Mouse (Mus musculus) layer of hippocampus, postnatal 25 days (tissue): Measurements from ENCODE around the gene Taf6. TPM values are rescaled to one million over a fixed set of nuclear protein-coding genes. Genes with fewer than 3 reads are reported as not detected.
A peak's percentile ranks its signal among the peaks of the same experiment; 100 is the strongest.
"Not testable (repeated sequence)": the region's sequence is repeated elsewhere in the genome, so short reads cannot be mapped to it uniquely, and the experiment has no call there.

ENCODE experiments used
- DNase-seq, 2 experiments: peaks; one replicate each; pipeline ENCODE4 v3.0.0; 2022; ENCODE audit warnings: mixed read lengths in 2 of 2, low spot score in 1 of 2; ENCODE audit errors: extremely low spot score in 1 of 2
- total RNA-seq, 2 experiments: library from RNA; stranded (reverse); gene quantifications; 2 replicates each; pipeline ENCODE4 v1.2.3; 2021

Taf6 gene
- total RNA-seq, result 10 to 100 TPM; 40.5 to 42.7 TPM

- DNase-seq, result peak; percentile 65 to 68
Measured at GRCm38 (mm10) chr5:138186950-138187638, at the start of gene Taf6, which contains the start of gene Cnpy4. Gene Taf6 (minus strand): TSS chr5:138187451. Gene Cnpy4 (plus strand): TSS chr5:138187485.

- DNase-seq, result no peak
Measured at GRCm38 (mm10) chr5:138234224-138234623, 47.0 kb upstream of the Taf6 start.

- no peak for DNase-seq
Measured at GRCm38 (mm10) chr5:138233778-138234177, 46.5 kb upstream of the Taf6 start.

- DNase-seq, result no peak
Measured at GRCm38 (mm10) chr5:138229511-138229910, 42.3 kb upstream of the Taf6 start.

- DNase-seq, result peak in 1 of 2 experiments; percentile 37
Measured at GRCm38 (mm10) chr5:138228026-138228425, 40.8 kb upstream of the Taf6 start.

- no peak for DNase-seq
Measured at GRCm38 (mm10) chr5:138227367-138227766, 40.1 kb upstream of the Taf6 start.

GRCm38 (mm10) chr5:138226491-138226890 lies 39.2 kb upstream of the Taf6 start:
- no peak for DNase-seq

GRCm38 (mm10) chr5:138225700-138226099 lies 38.4 kb upstream of the Taf6 start, which contains the start of gene Nxpe5:
Gene Nxpe5 (plus strand): TSS chr5:138225898.
- DNase-seq, result no peak

GRCm38 (mm10) chr5:138223287-138223686 lies 36.0 kb upstream of the Taf6 start:
- DNase-seq, result no peak

- peak; percentile 79 to 99 for DNase-seq
Measured at GRCm38 (mm10) chr5:138222111-138222510, 34.9 kb upstream of the Taf6 start.

GRCm38 (mm10) chr5:138219864-138220263 lies 32.6 kb upstream of the Taf6 start:
- no peak for DNase-seq

GRCm38 (mm10) chr5:138216632-138217031 lies 29.4 kb upstream of the Taf6 start:
- not testable (repeated sequence) for DNase-seq

- no peak for DNase-seq
Measured at GRCm38 (mm10) chr5:138207873-138208272, 20.6 kb upstream of the Taf6 start.

GRCm38 (mm10) chr5:138207253-138207652 lies 20.0 kb upstream of the Taf6 start:
- no peak for DNase-seq

GRCm38 (mm10) chr5:138202086-138202485 lies 14.8 kb upstream of the Taf6 start:
- no peak for DNase-seq

GRCm38 (mm10) chr5:138199576-138199975 lies 12.3 kb upstream of the Taf6 start:
- no peak for DNase-seq

GRCm38 (mm10) chr5:138195463-138195862 lies 8.2 kb upstream of the Taf6 start:
- DNase-seq, result no peak

- DNase-seq, result peak in 1 of 2 experiments; percentile 35
Measured at GRCm38 (mm10) chr5:138194755-138195345, 7.6 kb upstream of the Taf6 start.

GRCm38 (mm10) chr5:138193771-138194727 lies 6.8 kb upstream of the Taf6 start, which contains the start of gene Mblac1:
Gene Mblac1 (plus strand): TSS chr5:138194314.
- DNase-seq, result peak; percentile 81 to 83

GRCm38 (mm10) chr5:138187661-138188306 lies 533 bp upstream of the Taf6 start:
- peak; percentile 36 to 51 for DNase-seq
